8 mouse cellular contexts compared by ENCODE assay signal in genomic region chr11:102879558-102879957, GRCm38 (mm10). TPM values are rescaled to one million over a fixed set of nuclear protein-coding genes. Genes with fewer than 3 reads are reported as not detected.
DNase-seq lines count a peak whose midpoint lies in the region; ATAC-seq and TF ChIP-seq lines count a peak whose summit lies in the region.

No protein-coding gene starts in this region.

- TF ChIP-seq POLR2A in MEL (IDR thresholded peaks at IDR 0.05; ENCODE audit: control insufficient read depth in 1 of 2, insufficient read depth in 1 of 2, low read depth in 1 of 2, low read length in 2 of 2, poor library complexity in 1 of 2) = no peak

- TF ChIP-seq CTCF in MEL (IDR thresholded peaks at IDR 0.05 in 2 of 3, conservative IDR thresholded peaks at IDR 0.05 in 1 of 3; ENCODE audit: control insufficient read depth in 1 of 3, insufficient read depth in 1 of 3, low read depth in 2 of 3, low read length in 3 of 3, poor library complexity in 1 of 3, severe bottlenecking in 1 of 3) = no peak

- no peak for TF ChIP-seq RAD21 in MEL (IDR thresholded peaks at IDR 0.05; ENCODE audit: low read depth, low read length)

- peak overlapping the region; percentile 67 for H3K4me2 ChIP-seq in heart, embryonic 16.5 days (ENCODE audit: low read depth, low read length)
- peak overlapping the region; percentile 69; the same call in 1 of the 2 replicates for H3K4me2 ChIP-seq in hindbrain, embryonic 11.5 days (replicated peaks; ENCODE audit: low read depth, low read length)

- ATAC-seq in heart, embryonic 16.5 days (replicated peaks; ENCODE audit: extremely low read depth, insufficient read depth, low FRiP score) = no peak
- no peak for ATAC-seq in hindbrain, embryonic 11.5 days (ENCODE audit: low FRiP score)

- no peak overlapping the region for H3K27ac ChIP-seq in heart, embryonic 16.5 days (ENCODE audit: low read length)
- H3K27ac ChIP-seq in MEL (ENCODE audit: control insufficient read depth, low read depth, low read length) = no peak overlapping the region
- H3K27ac ChIP-seq in hindbrain, embryonic 11.5 days (ENCODE audit: low read depth, low read length) = no peak overlapping the region
- no peak overlapping the region for H3K27ac ChIP-seq in midbrain, embryonic 10.5 days (replicated peaks)

- no peak overlapping the region for H3K9ac ChIP-seq in heart, embryonic 16.5 days (ENCODE audit: low read length)
- peak overlapping the region; percentile 89 for H3K9ac ChIP-seq in MEL (ENCODE audit: control insufficient read depth, low read depth, low read length, poor library complexity, severe bottlenecking)
- peak overlapping the region; percentile 23 for H3K9ac ChIP-seq in hindbrain, embryonic 11.5 days (ENCODE audit: low read depth, low read length)

- peaks cover 5% of the 10 kb centered on the region; the same call in 1 of the 2 replicates for H3K36me3 ChIP-seq in heart, embryonic 16.5 days (ENCODE audit: control insufficient read depth, insufficient read depth)
- peaks cover 14 to 19% of the 10 kb centered on the region in 2 experiments for H3K36me3 ChIP-seq in MEL (ENCODE audit: control insufficient read depth in 1 of 2, insufficient read depth in 2 of 2, low read length in 2 of 2)
- H3K36me3 ChIP-seq in hindbrain, embryonic 11.5 days (ENCODE audit: control insufficient read depth, insufficient read depth, low read length) = 0 out of 2 replicates have a peak, but pooled peaks cover 2% of the 10 kb centered on the region
- H3K36me3 ChIP-seq in midbrain, embryonic 10.5 days = peaks cover 36% of the 10 kb centered on the region

- no peaks in the 10 kb centered on the region for H3K9me3 ChIP-seq in heart, embryonic 16.5 days (replicated peaks; ENCODE audit: control insufficient read depth, low read length)
- no peaks in the 10 kb centered on the region for H3K9me3 ChIP-seq in MEL (replicated peaks; ENCODE audit: insufficient read depth, low read length)
- H3K9me3 ChIP-seq in hindbrain, embryonic 11.5 days (ENCODE audit: control insufficient read depth, low read length) = no peaks in the 10 kb centered on the region
- no peaks in the 10 kb centered on the region for H3K9me3 ChIP-seq in midbrain, embryonic 10.5 days (replicated peaks)

- no peak for TF ChIP-seq EP300 in MEL (IDR thresholded peaks at IDR 0.05; ENCODE audit: low read depth in 1 of 2, low read length in 2 of 2)

- H3K27me3 ChIP-seq in heart, embryonic 16.5 days (ENCODE audit: control insufficient read depth, insufficient read depth, low read length) = no peaks in the 10 kb centered on the region
- no peaks in the 10 kb centered on the region for H3K27me3 ChIP-seq in MEL (ENCODE audit: control insufficient read depth in 1 of 2, insufficient read depth in 2 of 2, low read length in 2 of 2)
- H3K27me3 ChIP-seq in hindbrain, embryonic 11.5 days (ENCODE audit: control insufficient read depth, insufficient read depth, low read length) = no peaks in the 10 kb centered on the region
- peaks cover 14% of the 10 kb centered on the region for H3K27me3 ChIP-seq in midbrain, embryonic 10.5 days (ENCODE audit: low read depth, poor library complexity, severe bottlenecking)

- no peak overlapping the region for H3K4me3 ChIP-seq in heart, embryonic 16.5 days (ENCODE audit: low read length)
- H3K4me3 ChIP-seq in MEL (ENCODE audit: control insufficient read depth in 1 of 2, insufficient read depth in 1 of 2, low read depth in 2 of 2, low read length in 2 of 2) = peak overlapping the region in 1 of 2 experiments; percentile 55; a peak in 2 of 4 replicates
- peak overlapping the region; percentile 75 for H3K4me3 ChIP-seq in hindbrain, embryonic 11.5 days (ENCODE audit: low read depth, low read length)
- peak overlapping the region; percentile 81 for H3K4me3 ChIP-seq in midbrain, embryonic 10.5 days

- WGBS in heart, embryonic 16.5 days = 93% methylated on average over 2 of the region's 2 CpGs
- WGBS in hindbrain, embryonic 11.5 days = 65% methylated on average over 2 of the region's 2 CpGs
- 73% methylated on average over 2 of the region's 2 CpGs for WGBS in midbrain, embryonic 10.5 days

- peaks cover 18% of the 10 kb centered on the region for H3K4me1 ChIP-seq in heart, embryonic 16.5 days (ENCODE audit: control insufficient read depth, insufficient read depth, low read length)
- peaks cover 0 to 17% of the 10 kb centered on the region in 2 experiments; a peak in 3 of 4 replicates for H3K4me1 ChIP-seq in MEL (ENCODE audit: control insufficient read depth in 1 of 2, insufficient read depth in 2 of 2, low read length in 2 of 2)
- H3K4me1 ChIP-seq in hindbrain, embryonic 11.5 days (replicated peaks; ENCODE audit: control insufficient read depth, insufficient read depth, low read length) = 0 out of 2 replicates have a peak, but pooled peaks cover 2% of the 10 kb centered on the region
- H3K4me1 ChIP-seq in midbrain, embryonic 10.5 days = peaks cover 24% of the 10 kb centered on the region

- H3K79me2 ChIP-seq in MEL (ENCODE audit: control insufficient read depth, insufficient read depth, low read length, poor library complexity) = peaks cover 25% of the 10 kb centered on the region

- no peak for DNase-seq in heart, adult 11 months
- no peak for DNase-seq in MEL (ENCODE audit: low read depth, low spot score)
- DNase-seq in hindbrain, embryonic 11.5 days (ENCODE audit: low spot score) = no peak
- DNase-seq in midbrain, embryonic 10.5 days (ENCODE audit: low spot score) = no peak
- no peak for DNase-seq in layer of hippocampus, postnatal 25 days (ENCODE audit: extremely low spot score in 1 of 2, low spot score in 1 of 2)
- DNase-seq in spleen, postnatal 4 days (ENCODE audit: low spot score in 2 of 2) = no peak
- DNase-seq in thymus, postnatal 36 days = no peak

TF ChIP-seq in MEL, 35 proteins besides CTCF, POLR2A, EP300 and RAD21 (continues in another document):
- no peak for TF ChIP-seq KAT2A (conservative IDR thresholded peaks at IDR 0.05; ENCODE audit: low read depth, low read length)
- no peak for TF ChIP-seq ZKSCAN1 (IDR thresholded peaks at IDR 0.05; ENCODE audit: low read depth, low read length)
- TF ChIP-seq MEF2A (IDR thresholded peaks at IDR 0.05; ENCODE audit: extremely low read depth, insufficient replicate concordance, low read depth, low read length, poor library complexity, severe bottlenecking) = no peak
- no peak for TF ChIP-seq GABPA (IDR thresholded peaks at IDR 0.05; ENCODE audit: low read depth, low read length)
- TF ChIP-seq HCFC1 (IDR thresholded peaks at IDR 0.05; ENCODE audit: low read depth, low read length) = no peak
- TF ChIP-seq MAFK (IDR thresholded peaks at IDR 0.05; ENCODE audit: borderline replicate concordance, low read depth, low read length) = no peak
- TF ChIP-seq SIN3A (IDR thresholded peaks at IDR 0.05; ENCODE audit: low read length) = no peak
- no peak for TF ChIP-seq ZMIZ1 (IDR thresholded peaks at IDR 0.05; ENCODE audit: low read depth, low read length)
- no peak for TF ChIP-seq MXI1 (IDR thresholded peaks at IDR 0.05; ENCODE audit: low read depth, low read length)

RNA-seq across cellular contexts. Expression of gene Eftud2, which starts 1.2 kb away (rescaled TPM):
- 114 and 115 TPM in 2 replicates for polyA plus RNA-seq in heart, embryonic 16.5 days (2015; fragmentation: Nextera tagmentation; extraction: Ambion mirVana)
- 261 and 266 TPM in 2 replicates for total RNA-seq in MEL (2012; rRNA removed)
- polyA plus RNA-seq in MEL (2012; ENCODE audit: insufficient read depth in 1 of 2, insufficient read length in 2 of 2, low read depth in 1 of 2, low replicate concordance in 2 of 2, missing spikeins in 1 of 2) = 1,000 to 10,000 TPM in 1 of 2 experiments, 100 to 1,000 TPM in 1; 424 to 1,215 TPM
- polyA plus RNA-seq in hindbrain, embryonic 11.5 days (2014; fragmentation: Nextera tagmentation; extraction: Ambion mirVana) = 205 and 222 TPM in 2 replicates
- 334 and 339 TPM in 2 replicates for polyA plus RNA-seq in midbrain, embryonic 10.5 days (2016; fragmentation: Nextera tagmentation; extraction: Ambion mirVana)
- total RNA-seq in layer of hippocampus, postnatal 25 days (2021) = 100 to 1,000 TPM; 125 to 134 TPM

RNA-seq across cellular contexts. Expression of gene Ccdc103, which starts 1.4 kb away (rescaled TPM):
- polyA plus RNA-seq in heart, embryonic 16.5 days (2015; fragmentation: Nextera tagmentation; extraction: Ambion mirVana) = 0.64 and 0.77 TPM in 2 replicates
- 1.6 and 2.1 TPM in 2 replicates for total RNA-seq in MEL (2012; rRNA removed)
- polyA plus RNA-seq in MEL (2012; ENCODE audit: insufficient read depth in 1 of 2, insufficient read length in 2 of 2, low read depth in 1 of 2, low replicate concordance in 2 of 2, missing spikeins in 1 of 2) = 1 to 10 TPM in 1 of 2 experiments, not detected in 1; 1.4 TPM
- polyA plus RNA-seq in hindbrain, embryonic 11.5 days (2014; fragmentation: Nextera tagmentation; extraction: Ambion mirVana) = 1.2 and 2.0 TPM in 2 replicates
- 2.2 and 2.7 TPM in 2 replicates for polyA plus RNA-seq in midbrain, embryonic 10.5 days (2016; fragmentation: Nextera tagmentation; extraction: Ambion mirVana)
- 1 to 10 TPM; 2.1 to 2.4 TPM for total RNA-seq in layer of hippocampus, postnatal 25 days (2021)

RNA-seq across cellular contexts. Expression of gene Fam187a, which starts 5.4 kb away (rescaled TPM):
- 0.09 TPM in 1 of 2 replicates, not detected in the other for polyA plus RNA-seq in heart, embryonic 16.5 days (2015; fragmentation: Nextera tagmentation; extraction: Ambion mirVana)
- 0.08 TPM in 1 of 2 replicates, not detected in the other for total RNA-seq in MEL (2012; rRNA removed)
- polyA plus RNA-seq in MEL (2012; ENCODE audit: insufficient read depth in 1 of 2, insufficient read length in 2 of 2, low read depth in 1 of 2, low replicate concordance in 2 of 2, missing spikeins in 1 of 2) = under 1 TPM in 1 of 2 experiments, not detected in 1; 0.08 TPM
- polyA plus RNA-seq in hindbrain, embryonic 11.5 days (2014; fragmentation: Nextera tagmentation; extraction: Ambion mirVana) = not detected in 2 replicates
- polyA plus RNA-seq in midbrain, embryonic 10.5 days (2016; fragmentation: Nextera tagmentation; extraction: Ambion mirVana) = not detected in 2 replicates
- total RNA-seq in layer of hippocampus, postnatal 25 days (2021) = under 1 TPM in 1 of 2 experiments, not detected in 1; 0.22 TPM

RNA-seq across cellular contexts. Expression of gene Gfap, which starts 21.2 kb away (rescaled TPM):
- 0.26 and 0.30 TPM in 2 replicates for polyA plus RNA-seq in heart, embryonic 16.5 days (2015; fragmentation: Nextera tagmentation; extraction: Ambion mirVana)
- total RNA-seq in MEL (2012; rRNA removed) = 1.3 and 2.0 TPM in 2 replicates
- 1 to 10 TPM in 1 of 2 experiments, not detected in 1; 2.5 TPM for polyA plus RNA-seq in MEL (2012; ENCODE audit: insufficient read depth in 1 of 2, insufficient read length in 2 of 2, low read depth in 1 of 2, low replicate concordance in 2 of 2, missing spikeins in 1 of 2)
- polyA plus RNA-seq in hindbrain, embryonic 11.5 days (2014; fragmentation: Nextera tagmentation; extraction: Ambion mirVana) = 0.12 and 0.20 TPM in 2 replicates
- 0.05 and 0.09 TPM in 2 replicates for polyA plus RNA-seq in midbrain, embryonic 10.5 days (2016; fragmentation: Nextera tagmentation; extraction: Ambion mirVana)
- 100 to 1,000 TPM; 260 to 321 TPM for total RNA-seq in layer of hippocampus, postnatal 25 days (2021)

RNA-seq across cellular contexts. Expression of gene Higd1b, which starts 43.9 kb away (rescaled TPM):
- polyA plus RNA-seq in heart, embryonic 16.5 days (2015; fragmentation: Nextera tagmentation; extraction: Ambion mirVana) = 6.4 and 9.9 TPM in 2 replicates
- not detected in 2 replicates for total RNA-seq in MEL (2012; rRNA removed)
- not detected for polyA plus RNA-seq in MEL (2012; ENCODE audit: insufficient read depth in 1 of 2, insufficient read length in 2 of 2, low read depth in 1 of 2, low replicate concordance in 2 of 2, missing spikeins in 1 of 2)
- polyA plus RNA-seq in hindbrain, embryonic 11.5 days (2014; fragmentation: Nextera tagmentation; extraction: Ambion mirVana) = not detected in 2 replicates
- polyA plus RNA-seq in midbrain, embryonic 10.5 days (2016; fragmentation: Nextera tagmentation; extraction: Ambion mirVana) = not detected in 2 replicates
- total RNA-seq in layer of hippocampus, postnatal 25 days (2021) = 1 to 10 TPM; 5.6 to 7.5 TPM
